Mouse (Mus musculus) embryonic facial prominence, embryonic 12.5 days (tissue): Measurements from ENCODE around the gene Ttc9b. TPM values are rescaled to one million over a fixed set of nuclear protein-coding genes. Genes with fewer than 3 reads are reported as not detected.
"Not testable (repeated sequence)": the region's sequence is repeated elsewhere in the genome, so short reads cannot be mapped to it uniquely, and the experiment has no call there.

ENCODE experiments used
- ATAC-seq: fragments of 200-750 bp; cut with Nextera tagmentation; 2 replicates; pipeline ENCODE4 v1.8.0; 2017; ENCODE audit not compliant: insufficient number of reproducible peaks, insufficient read depth, low FRiP score, low TSS enrichment
- H3K27ac ChIP-seq: fragments of 300-500 bp; sonication (generic); 2 replicates; pipeline ENCODE4 v1.5.1; 2016; ENCODE audit warnings: mild to moderate bottlenecking
- H3K27me3 ChIP-seq: fragments of 300-500 bp; sonication (generic); 2 replicates; pipeline ENCODE4 v1.6.1; 2016; ENCODE audit warnings: mild to moderate bottlenecking, moderate library complexity
- H3K36me3 ChIP-seq: fragments of 300-500 bp; sonication (generic); 2 replicates; pipeline ENCODE4 v1.6.1; 2016; ENCODE audit warnings: mild to moderate bottlenecking
- H3K4me1 ChIP-seq: fragments of 300-500 bp; sonication (generic); 2 replicates; pipeline ENCODE4 v1.6.1; 2016
- H3K4me2 ChIP-seq: fragments of 300-500 bp; sonication (generic); replicated peaks from 2 replicates; pipeline ENCODE4 v1.6.1; 2016; ENCODE audit warnings: mild to moderate bottlenecking, moderate library complexity
- H3K4me3 ChIP-seq: fragments of 300-500 bp; sonication (generic); 2 replicates; pipeline ENCODE4 v1.5.1; 2016; ENCODE audit warnings: mild to moderate bottlenecking
- H3K9ac ChIP-seq: fragments of 300-500 bp; sonication (generic); 2 replicates; pipeline ENCODE4 v1.6.1; 2016; ENCODE audit warnings: mild to moderate bottlenecking, moderate library complexity
- H3K9me3 ChIP-seq: fragments of 300-500 bp; sonication (generic); 2 replicates; pipeline ENCODE4 v1.6.1; 2016; ENCODE audit warnings: mild to moderate bottlenecking, moderate library complexity
- whole genome bisulfite sequencing: fragments of 180-500 bp; shearing (Covaris S2); methylation state at CpG from one replicate; pipeline ENCODE4 v1.1.7; 2016; 5-methylcytosine and 5-hydroxymethylcytosine counted together
- polyA plus RNA-seq: library from polyadenylated mRNA; unstranded; fragments of >200 nt; fragmentation: Nextera tagmentation; extraction: Ambion mirVana; gene quantifications from 2 replicates; pipeline ENCODE4 v1.2.1, GENCODE M21; 2016

Gene Ttc9b
- polyA plus RNA-seq, 1 experiment from 2014 or later, result 2.5 TPM

DNA sequence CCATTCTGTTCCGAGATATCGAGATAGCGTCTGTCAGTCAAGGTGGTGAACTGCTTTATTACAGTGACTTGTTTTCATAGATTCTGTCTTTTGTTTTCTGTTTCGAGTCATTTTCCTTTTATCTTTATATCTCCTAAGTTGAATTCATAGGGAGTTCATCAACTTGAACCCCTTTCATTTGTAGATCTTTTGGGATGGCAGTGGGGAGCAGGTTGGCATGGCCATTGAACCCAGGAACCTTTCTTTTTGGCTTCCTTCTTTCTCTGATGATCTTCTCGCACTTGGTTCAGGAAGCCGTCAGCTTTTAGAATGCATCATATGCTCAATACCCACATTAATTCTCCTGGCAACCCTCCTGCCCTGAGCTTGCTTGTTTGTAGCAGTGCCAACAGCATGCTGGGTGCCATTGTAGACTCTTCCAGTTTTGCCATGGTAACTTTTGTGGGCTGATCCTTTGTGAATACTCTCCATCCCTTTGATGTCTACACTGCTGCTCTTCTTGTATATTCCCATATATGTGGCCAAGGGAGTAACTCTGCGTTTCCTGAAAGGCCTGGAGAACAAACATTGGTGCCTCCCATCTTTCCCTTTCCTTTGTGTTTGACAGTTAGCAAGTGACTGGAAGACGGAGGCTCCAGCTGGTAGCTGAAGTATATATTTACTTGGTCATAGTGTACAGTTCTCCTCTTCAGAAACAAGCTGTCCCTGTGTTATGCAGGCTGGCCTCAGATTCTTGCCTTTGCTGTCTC lies 39.8 kb upstream of the Ttc9b start:
- Histone ChIP-seq H3K4me2 (no peak overlapping the region), H3K27ac (no peak overlapping the region), H3K4me1 (no peaks in the 10 kb centered on the region), H3K9me3 (no peaks in the 10 kb centered on the region), H3K27me3 (no peaks in the 10 kb centered on the region), H3K4me3 (no peak overlapping the region), H3K9ac (no peak overlapping the region), H3K36me3 (peaks cover 58% of the 10 kb centered on the region)
- WGBS, result 85% methylated on average over 8 of the region's 8 CpGs
- no peak for ATAC-seq

- Histone ChIP-seq H3K36me3 (peaks cover 94% of the 10 kb centered on the region), H3K4me2 (no peak overlapping the region), H3K27ac (no peak overlapping the region), H3K27me3 (no peaks in the 10 kb centered on the region), H3K4me3 (no peak overlapping the region), H3K9ac (no peak overlapping the region), H3K9me3 (no peaks in the 10 kb centered on the region), H3K4me1 (no peaks in the 10 kb centered on the region)
- WGBS, result 83% methylated on average over 6 of the region's 6 CpGs
- ATAC-seq, result no peak
Measured at GRCm38 (mm10) chr7:27621028-27621427, 32.7 kb upstream of the Ttc9b start.

- 76% methylated on average over 1 of the region's 1 CpGs for WGBS
- Histone ChIP-seq H3K4me2 (no peak overlapping the region), H3K4me3 (no peak overlapping the region), H3K9me3 (no peaks in the 10 kb centered on the region), H3K9ac (no peak overlapping the region), H3K27me3 (no peaks in the 10 kb centered on the region), H3K27ac (no peak overlapping the region), H3K36me3 (peaks cover 91% of the 10 kb centered on the region), H3K4me1 (no peaks in the 10 kb centered on the region)
- ATAC-seq, result no peak
Measured at GRCm38 (mm10) chr7:27622234-27622633, 31.5 kb upstream of the Ttc9b start.

DNA sequence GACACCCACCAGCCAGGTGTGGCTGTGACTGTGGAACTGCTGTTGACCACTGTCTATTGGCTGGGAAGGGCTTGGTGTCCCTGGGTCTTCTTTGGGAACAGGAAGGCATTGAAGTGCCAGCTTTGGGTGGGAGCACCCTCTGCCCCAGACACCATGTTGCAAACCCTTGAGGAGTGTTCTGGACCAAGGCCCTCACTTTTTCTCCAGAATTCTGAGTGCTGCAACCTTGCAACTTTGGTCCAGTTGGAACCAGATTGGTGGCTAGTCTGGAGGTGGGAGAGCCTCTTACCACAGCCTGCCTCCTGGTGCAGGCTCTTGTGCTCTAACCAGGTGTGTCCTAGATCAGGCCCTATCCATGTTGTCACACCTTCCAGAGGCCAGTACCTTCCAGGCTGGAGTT lies 28.7 kb upstream of the Ttc9b start:
- Histone ChIP-seq H3K27ac (no peak overlapping the region), H3K9me3 (no peaks in the 10 kb centered on the region), H3K36me3 (peaks cover 92% of the 10 kb centered on the region), H3K27me3 (no peaks in the 10 kb centered on the region), H3K9ac (no peak overlapping the region), H3K4me3 (no peak overlapping the region), H3K4me1 (no peaks in the 10 kb centered on the region), H3K4me2 (no peak overlapping the region)
- no peak for ATAC-seq

DNA sequence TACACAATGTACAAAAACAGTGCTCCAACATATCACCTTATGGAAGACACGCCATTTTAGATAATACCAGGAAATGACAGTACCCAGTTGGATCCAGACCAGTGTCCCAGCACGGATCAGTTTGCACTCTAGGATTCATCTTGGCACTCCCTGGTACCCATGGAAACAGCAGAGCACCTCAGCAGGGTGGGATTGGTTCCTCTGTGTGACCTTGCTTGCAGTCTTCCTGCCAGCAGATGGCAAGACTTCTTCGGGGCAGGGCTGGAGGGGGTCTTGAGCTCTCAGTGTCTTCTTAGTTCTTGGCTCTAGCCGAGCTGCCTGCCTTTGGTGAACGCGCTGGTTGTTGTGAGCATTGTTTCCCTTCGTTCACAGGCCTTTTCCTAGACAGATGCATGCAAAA lies 26.0 kb upstream of the Ttc9b start:
- no peaks in the 10 kb centered on the region for H3K9me3 ChIP-seq
- 89% methylated on average over 7 of the region's 7 CpGs for WGBS
- no peak overlapping the region for H3K27ac ChIP-seq
- peaks cover 89% of the 10 kb centered on the region for H3K36me3 ChIP-seq
- H3K4me2 ChIP-seq, result no peak overlapping the region
- no peak overlapping the region for H3K4me3 ChIP-seq
- no peak overlapping the region for H3K9ac ChIP-seq
- no peaks in the 10 kb centered on the region for H3K4me1 ChIP-seq
- no peak for ATAC-seq
- H3K27me3 ChIP-seq, result no peaks in the 10 kb centered on the region

DNA sequence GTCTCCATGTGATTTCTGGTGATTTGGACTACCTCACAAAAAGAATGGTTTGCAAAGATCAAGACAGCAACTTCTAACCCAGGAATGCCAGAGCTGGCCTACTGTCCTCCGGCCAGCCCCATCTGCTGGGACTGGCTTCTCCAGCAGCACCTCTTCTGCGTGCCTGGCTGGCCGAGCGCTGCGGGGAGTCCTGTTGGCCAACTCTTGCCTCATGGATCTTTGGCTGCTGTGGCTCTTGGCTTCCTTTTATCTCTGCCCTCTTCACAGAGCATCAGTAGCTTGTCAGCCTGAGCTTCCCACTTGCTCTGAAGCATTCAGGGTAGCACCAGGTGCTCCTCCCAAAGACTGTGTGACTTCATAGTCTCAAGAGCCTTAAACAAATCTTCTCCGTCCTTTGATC lies 25.5 kb upstream of the Ttc9b start:
- H3K4me2 ChIP-seq, result no peak overlapping the region
- no peaks in the 10 kb centered on the region for H3K27me3 ChIP-seq
- H3K4me1 ChIP-seq, result no peaks in the 10 kb centered on the region
- no peaks in the 10 kb centered on the region for H3K9me3 ChIP-seq
- H3K27ac ChIP-seq, result no peak overlapping the region
- ATAC-seq, result no peak
- no peak overlapping the region for H3K9ac ChIP-seq
- WGBS, result 96% methylated on average over 6 of the region's 6 CpGs
- no peak overlapping the region for H3K4me3 ChIP-seq
- H3K36me3 ChIP-seq, result peaks cover 91% of the 10 kb centered on the region

- not testable (repeated sequence) for H3K4me3 ChIP-seq, ATAC-seq, H3K27ac ChIP-seq, H3K4me2 ChIP-seq, H3K27me3 ChIP-seq, H3K9me3 ChIP-seq, H3K9ac ChIP-seq, H3K4me1 ChIP-seq
- WGBS, result 95% methylated on average over 7 of the region's 7 CpGs
- H3K36me3 ChIP-seq, result peaks cover 89% of the 10 kb centered on the region
Measured at GRCm38 (mm10) chr7:27628816-27629215, 24.9 kb upstream of the Ttc9b start.

DNA sequence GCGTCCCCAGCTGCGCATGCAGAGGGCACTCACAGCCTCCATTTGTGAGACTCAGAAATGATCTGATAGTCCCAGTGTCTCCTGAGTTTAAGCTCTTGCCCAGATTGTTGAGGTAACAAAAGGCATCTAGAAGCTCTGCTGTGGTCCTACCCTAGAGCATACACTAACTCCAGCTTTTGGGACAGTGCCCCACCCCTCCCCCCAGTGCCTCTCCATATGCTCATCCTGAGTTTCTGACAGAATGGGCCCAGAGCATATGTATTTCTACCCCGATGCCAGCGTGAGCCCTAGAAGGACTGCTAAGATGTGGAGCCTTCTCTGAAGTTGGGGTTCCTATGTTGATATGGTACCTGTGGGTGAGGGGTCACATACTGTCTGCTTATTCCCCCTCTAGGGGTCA lies 22.3 kb upstream of the Ttc9b start:
- H3K36me3 ChIP-seq, result peaks cover 88% of the 10 kb centered on the region
- no peak overlapping the region for H3K4me2 ChIP-seq
- WGBS, result 96% methylated on average over 4 of the region's 4 CpGs

DNA sequence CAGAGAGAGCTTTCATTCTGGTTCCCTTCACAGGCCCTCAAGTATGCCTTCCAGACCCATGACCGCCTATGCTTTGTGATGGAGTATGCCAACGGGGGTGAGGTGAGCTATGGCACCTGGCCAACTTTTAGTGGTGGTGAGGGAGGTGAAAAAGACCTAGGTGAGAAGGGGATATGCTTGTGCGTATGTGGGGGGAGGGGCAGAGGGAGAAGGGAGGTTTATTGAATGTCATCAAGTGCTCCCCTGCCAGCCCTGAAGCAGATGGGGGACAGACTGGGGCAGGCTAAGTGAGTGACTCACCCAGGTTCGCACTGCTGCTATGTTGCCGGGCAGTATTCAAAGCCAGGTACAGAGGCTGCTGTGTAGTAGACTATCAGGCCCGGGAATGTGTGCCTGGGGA lies 20.5 kb upstream of the Ttc9b start:
- WGBS, result 94% methylated on average over 6 of the region's 6 CpGs
- Histone ChIP-seq H3K36me3 (peaks cover 86% of the 10 kb centered on the region), H3K4me3 (no peak overlapping the region)

More for the DNA sequence above, 22.3 kb upstream of the Ttc9b start:
- Histone ChIP-seq H3K4me3 (no peak overlapping the region), H3K4me1 (no peaks in the 10 kb centered on the region), H3K27me3 (no peaks in the 10 kb centered on the region), H3K27ac (no peak overlapping the region), H3K9ac (no peak overlapping the region), H3K9me3 (no peaks in the 10 kb centered on the region)
- no peak for ATAC-seq

GRCm38 (mm10) chr7:27634691-27635090 lies 19.0 kb upstream of the Ttc9b start:
- WGBS, result 93% methylated on average over 6 of the region's 6 CpGs
- Histone ChIP-seq H3K4me3 (no peak overlapping the region), H3K9ac (no peak overlapping the region), H3K36me3 (peaks cover 75% of the 10 kb centered on the region), H3K9me3 (no peaks in the 10 kb centered on the region), H3K4me1 (no peaks in the 10 kb centered on the region), H3K27ac (no peak overlapping the region), H3K4me2 (no peak overlapping the region), H3K27me3 (no peaks in the 10 kb centered on the region)
- ATAC-seq, result no peak

More for the DNA sequence above, 20.5 kb upstream of the Ttc9b start:
- Histone ChIP-seq H3K9ac (no peak overlapping the region), H3K4me1 (no peaks in the 10 kb centered on the region), H3K4me2 (no peak overlapping the region), H3K9me3 (no peaks in the 10 kb centered on the region), H3K27me3 (no peaks in the 10 kb centered on the region), H3K27ac (no peak overlapping the region)
- no peak for ATAC-seq

GRCm38 (mm10) chr7:27635094-27635493 lies 18.6 kb upstream of the Ttc9b start:
- not testable (repeated sequence) for H3K4me2 ChIP-seq, H3K9ac ChIP-seq, H3K27ac ChIP-seq, H3K4me1 ChIP-seq, H3K9me3 ChIP-seq, H3K27me3 ChIP-seq, H3K4me3 ChIP-seq, ATAC-seq
- 92% methylated on average over 2 of the region's 2 CpGs for WGBS
- H3K36me3 ChIP-seq, result peaks cover 75% of the 10 kb centered on the region

GRCm38 (mm10) chr7:27644471-27644870 lies 9.2 kb upstream of the Ttc9b start:
- no peaks in the 10 kb centered on the region for H3K4me1 ChIP-seq
- no peak for ATAC-seq
- H3K27ac ChIP-seq, result no peak overlapping the region
- no peak overlapping the region for H3K4me2 ChIP-seq
- no peaks in the 10 kb centered on the region for H3K27me3 ChIP-seq
- no peaks in the 10 kb centered on the region for H3K9me3 ChIP-seq
- 50% methylated on average over 1 of the region's 1 CpGs for WGBS
- H3K36me3 ChIP-seq, result peaks cover 6% of the 10 kb centered on the region; the same call in 1 of the 2 replicates
- H3K9ac ChIP-seq, result no peak overlapping the region
- no peak overlapping the region for H3K4me3 ChIP-seq
